Mouse (Mus musculus) liver, embryonic 14.5 days (tissue): ENCODE measurements around the gene Cenpa.
A peak's percentile ranks its signal among the peaks of the same experiment; 100 is the strongest.

Experiments
- CTCF ChIP-seq: IDR thresholded peaks from 2 replicates; pipeline ENCODE4 v1.5.1; 2016; ENCODE audit warnings: antibody characterized with exemption, low read depth, control low read depth
- EP300 ChIP-seq: IDR thresholded peaks from 2 replicates; pipeline ENCODE4 v1.6.1; 2016; ENCODE audit warnings: antibody characterized with exemption, low read depth

GRCm38 (mm10) chr5:30638041-30638440 lies 28.5 kb upstream of the Cenpa start:
- TF ChIP-seq CTCF (peak; percentile 93), EP300 (no peak)
